Mouse (Mus musculus): Measurements from ENCODE around the gene Rps5.

GRCm38 (mm10) chr7:12901517-12901916, 20.6 kb upstream of the Rps5 start:
- no peak for TF ChIP-seq POLR2A (IDR thresholded peaks at IDR 0.05; ENCODE audit: borderline replicate concordance, control insufficient read depth, low read depth, low read length)
- TF ChIP-seq CTCF (IDR thresholded peaks at IDR 0.05; ENCODE audit: control insufficient read depth, insufficient read depth, low read length): no peak

All from bone marrow, adult 2 months (tissue).